ENCODE assay signal across 8 mouse cellular contexts in the genomic region with DNA sequence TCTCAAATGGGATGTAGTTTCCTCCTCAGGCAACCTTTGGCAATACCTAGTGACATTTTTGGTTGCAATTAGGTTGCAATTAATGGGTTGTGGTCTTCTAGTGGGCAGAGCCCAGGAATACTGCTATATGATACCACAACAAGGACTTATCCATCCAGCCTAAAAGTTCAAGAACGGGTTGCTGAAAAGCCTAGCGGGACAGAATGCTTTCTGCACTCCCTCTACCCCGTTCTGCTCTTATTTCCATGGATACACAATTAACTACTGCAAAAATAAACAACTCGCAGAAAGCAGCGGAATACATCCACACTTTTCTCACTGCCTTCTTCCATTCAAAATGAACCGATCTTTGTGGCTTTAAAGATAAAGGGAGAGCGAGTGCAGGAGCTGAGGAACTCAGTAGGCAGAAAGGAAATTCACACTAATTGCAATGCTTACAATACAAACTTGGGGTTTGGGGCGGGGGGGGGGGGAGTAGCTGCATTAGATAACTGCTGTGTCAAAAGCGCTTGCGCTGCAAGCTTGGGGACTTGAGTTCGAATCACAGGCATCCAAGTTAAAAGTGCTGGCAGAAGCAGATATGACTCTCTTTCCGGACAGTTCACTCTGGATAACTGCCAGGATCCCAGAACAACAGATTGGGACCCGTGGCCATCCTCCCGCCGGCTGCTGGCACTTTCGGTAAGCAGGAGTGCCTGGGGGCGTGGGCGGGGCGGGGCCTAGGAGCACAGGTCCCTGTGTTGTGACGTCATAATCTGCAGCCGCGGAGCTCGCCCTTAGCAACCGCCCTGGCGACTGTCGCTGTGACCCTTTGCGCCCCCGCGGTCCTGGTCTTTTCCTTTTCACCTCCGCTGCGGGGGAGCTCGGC. TPM values are rescaled to one million over a fixed set of nuclear protein-coding genes. Genes with fewer than 3 reads are reported as not detected.
DNase-seq lines count a peak whose midpoint lies in the region; ATAC-seq lines count a peak whose summit lies in the region.

A gene (plus strand): TSS at position 766 of the 868 bp plus-strand sequence.

- intact Hi-C loops in left cerebral cortex, postnatal 10 days (cut with DNase I), result loop anchor here (10.0 kb wide), 1 partner anchor 423 kb away; no protein-coding TSS in a partner anchor

- H3K4me2 ChIP-seq in intestine, embryonic 14.5 days (ENCODE audit: low read length), result peak within 1 kb of the TSS; percentile 67

- H3K9me3 ChIP-seq in intestine, embryonic 14.5 days (ENCODE audit: control insufficient read depth, low read length), result no peaks in the 10 kb centered on the region

- DNase-seq in adrenal gland, adult 2 months, result peak; percentile 90
- peak; percentile 95 for DNase-seq in embryo, embryonic 11 days
- peak; percentile 74 for DNase-seq in gastrocnemius, postnatal 25 days
- peak; percentile 92 for DNase-seq in intestine, embryonic 14.5 days (ENCODE audit: low spot score)
- peak; percentile 78 to 94 for DNase-seq in left cerebral cortex, postnatal 10 days (ENCODE audit: extremely low spot score in 1 of 2, low spot score in 2 of 2)
- DNase-seq in right cerebral cortex, postnatal 10 days (ENCODE audit: low spot score in 2 of 2), result peak; percentile 90 to 93
- DNase-seq in urinary bladder, postnatal 14 days (ENCODE audit: low spot score), result peak; percentile 80

- no peaks in the 10 kb centered on the region for H3K27me3 ChIP-seq in intestine, embryonic 14.5 days (replicated peaks; ENCODE audit: control insufficient read depth, insufficient read depth, low read length)

- WGBS in intestine, embryonic 14.5 days, result 3% methylated on average over 32 of the region's 32 CpGs

- H3K36me3 ChIP-seq in intestine, embryonic 14.5 days (ENCODE audit: control insufficient read depth, insufficient read depth, low read length), result 0 out of 2 replicates have a peak, but pooled peaks cover 4% of the 10 kb centered on the region

- peak; percentile 95 for ATAC-seq in intestine, embryonic 14.5 days (replicated peaks; ENCODE audit: low FRiP score, low TSS enrichment, low read depth)
- peak; percentile 99 for ATAC-seq in megakaryocyte progenitor cell, adult 5-6 weeks (replicated peaks; ENCODE audit: poor library complexity)

- H3K9ac ChIP-seq in intestine, embryonic 14.5 days (ENCODE audit: low read length), result peak within 1 kb of the TSS; percentile 68

- H3K27ac ChIP-seq in intestine, embryonic 14.5 days (ENCODE audit: low read depth), result no peak within 1 kb of the TSS

- peaks cover 4% of the 10 kb centered on the region; the same call in 1 of the 2 replicates for H3K4me1 ChIP-seq in intestine, embryonic 14.5 days (replicated peaks; ENCODE audit: control insufficient read depth, insufficient read depth, low read length)

- H3K4me3 ChIP-seq in intestine, embryonic 14.5 days (ENCODE audit: low read depth, low read length), result peak within 1 kb of the TSS; percentile 91

RNA-seq across cellular contexts. Expression of the gene that starts here (rescaled TPM):
- total RNA-seq in adrenal gland, adult 2 months (2021), result 10 to 100 TPM in 1 of 2 experiments, 1 to 10 TPM in 1; 7.8 to 12.4 TPM
- polyA plus RNA-seq in adrenal gland, adult 2 months (2012; rRNA removed), result 2.7 and 2.8 TPM in 2 replicates
- 1 to 10 TPM; 3.9 to 4.1 TPM for total RNA-seq in gastrocnemius, postnatal 25 days (2021)
- 12.9 and 16.0 TPM in 2 replicates for polyA plus RNA-seq in intestine, embryonic 14.5 days (2014; fragmentation: Nextera tagmentation; extraction: Ambion mirVana)
- 10 to 100 TPM; 37.9 to 38.5 TPM for total RNA-seq in left cerebral cortex, postnatal 10 days (2021)
- 7.0 and 9.5 TPM in 2 replicates for total RNA-seq in megakaryocyte progenitor cell, adult 5-6 weeks (2015)
- 5.7 and 6.6 TPM in 2 replicates for total RNA-seq in megakaryocyte progenitor cell, adult 5-6 weeks (2017)
